Mouse (Mus musculus) olfactory bulb, adult 2 months (tissue): ENCODE data around the gene Prss16. TPM values are rescaled to one million over a fixed set of nuclear protein-coding genes. Genes with fewer than 3 reads are reported as not detected.

Experiments
- H3K27ac ChIP-seq: fragments of 200-500 bp; 2 replicates; pipeline ENCODE4 v1.5.1; 2012; ENCODE audit warnings: low read depth, low read length; ENCODE audit not compliant: insufficient read depth
- H3K4me1 ChIP-seq: fragments of 200-500 bp; 2 replicates; pipeline ENCODE4 v1.6.1; 2012; ENCODE audit warnings: low read length; ENCODE audit not compliant: control insufficient read depth, insufficient read depth
- H3K4me3 ChIP-seq: fragments of 200-500 bp; 2 replicates; pipeline ENCODE4 v1.5.1; 2012; ENCODE audit warnings: mild to moderate bottlenecking, low read depth, low read length, moderate library complexity; ENCODE audit not compliant: insufficient read depth
- CTCF ChIP-seq: fragments of 200-500 bp; IDR thresholded peaks from 2 replicates; pipeline ENCODE4 v1.5.1; 2012; ENCODE audit warnings: low read depth, mild to moderate bottlenecking, low read length, moderate library complexity; ENCODE audit not compliant: insufficient read depth
- POLR2A ChIP-seq: fragments of 200-500 bp; IDR thresholded peaks from 2 replicates; pipeline ENCODE4 v1.6.1; 2012; ENCODE audit warnings: mild to moderate bottlenecking, low read depth, low read length, moderate library complexity; ENCODE audit not compliant: insufficient read depth
- WGBS: fragments of 180-500 bp; shearing (Covaris S2); methylation state at CpG from one replicate; pipeline ENCODE4 v1.1.7; 2018; 5-methylcytosine and 5-hydroxymethylcytosine counted together
- polyA plus RNA-seq: library from polyadenylated mRNA; stranded (reverse); fragments of >200 nt; gene quantifications from 2 replicates; pipeline ENCODE4 v1.2.4, GENCODE M21; 2012; ENCODE audit warnings: low replicate concordance; ENCODE audit not compliant: missing spikeins, insufficient read depth, insufficient read length

Gene Prss16
- polyA plus RNA-seq, 1 experiment: not detected

GRCm38 (mm10) chr13:21999147-21999546 is 10.4 kb downstream of the Prss16 start:
- Histone ChIP-seq H3K4me1 (no peaks in the 10 kb centered on the region), H3K27ac (no peak overlapping the region), H3K4me3 (no peak overlapping the region)
- WGBS: 39% methylated on average over 4 of the region's 4 CpGs
- no peak for TF ChIP-seq CTCF
- TF ChIP-seq POLR2A: no peak

GRCm38 (mm10) chr13:21998412-21998811 is 11.1 kb downstream of the Prss16 start:
- H3K27ac ChIP-seq: no peak overlapping the region
- TF ChIP-seq POLR2A (no peak), CTCF (no peak)
- no peaks in the 10 kb centered on the region for H3K4me1 ChIP-seq
- H3K4me3 ChIP-seq: no peak overlapping the region
- 26% methylated on average over 3 of the region's 3 CpGs for WGBS

GRCm38 (mm10) chr13:21997821-21998220 is 11.7 kb downstream of the Prss16 start:
- Histone ChIP-seq H3K4me3 (no peak overlapping the region), H3K27ac (no peak overlapping the region), H3K4me1 (no peaks in the 10 kb centered on the region)
- no peak for TF ChIP-seq CTCF
- no peak for TF ChIP-seq POLR2A
- WGBS: 8% methylated on average over 4 of the region's 4 CpGs

DNA sequence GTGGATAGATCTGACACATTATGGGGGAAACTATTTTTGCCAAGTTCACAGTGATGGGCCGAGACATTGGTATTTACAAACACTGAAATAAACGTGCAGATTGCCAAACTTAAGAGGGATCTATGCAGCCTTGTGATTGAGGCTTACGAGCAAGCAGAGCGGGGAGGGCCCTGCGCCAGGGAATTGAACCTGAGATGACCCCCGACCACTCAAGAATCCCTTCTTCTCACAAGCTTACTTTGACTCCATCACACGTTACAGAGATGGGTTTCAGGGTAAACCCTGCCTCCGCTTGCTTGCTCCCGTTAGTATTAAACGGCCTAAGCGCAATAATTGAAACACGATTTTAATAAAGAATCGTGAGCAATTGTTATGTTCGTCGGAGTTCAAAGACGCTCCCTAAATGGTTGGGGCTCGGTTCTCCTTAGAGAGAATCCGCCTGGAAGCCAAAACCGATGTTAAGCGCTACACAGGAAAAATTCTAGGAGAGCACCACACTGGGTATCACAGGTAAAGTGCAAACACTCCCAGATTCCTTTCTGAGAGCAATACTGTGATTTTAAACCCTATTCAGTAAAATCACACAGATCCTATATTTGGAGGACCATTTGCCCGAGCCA is 12.2 kb downstream of the Prss16 start:
- WGBS: 7% methylated on average over 21 of the region's 21 CpGs

GRCm38 (mm10) chr13:21996840-21997185 is 12.7 kb downstream of the Prss16 start:
- Histone ChIP-seq H3K27ac (no peak overlapping the region), H3K4me3 (no peak overlapping the region), H3K4me1 (no peaks in the 10 kb centered on the region)
- 5% methylated on average over 13 of the region's 13 CpGs for WGBS
- TF ChIP-seq CTCF (no peak), POLR2A (no peak)

More for the DNA sequence above, 12.2 kb downstream of the Prss16 start:
- TF ChIP-seq CTCF (no peak), POLR2A (no peak)
- Histone ChIP-seq H3K27ac (no peak overlapping the region), H3K4me1 (no peaks in the 10 kb centered on the region), H3K4me3 (no peak overlapping the region)

DNA sequence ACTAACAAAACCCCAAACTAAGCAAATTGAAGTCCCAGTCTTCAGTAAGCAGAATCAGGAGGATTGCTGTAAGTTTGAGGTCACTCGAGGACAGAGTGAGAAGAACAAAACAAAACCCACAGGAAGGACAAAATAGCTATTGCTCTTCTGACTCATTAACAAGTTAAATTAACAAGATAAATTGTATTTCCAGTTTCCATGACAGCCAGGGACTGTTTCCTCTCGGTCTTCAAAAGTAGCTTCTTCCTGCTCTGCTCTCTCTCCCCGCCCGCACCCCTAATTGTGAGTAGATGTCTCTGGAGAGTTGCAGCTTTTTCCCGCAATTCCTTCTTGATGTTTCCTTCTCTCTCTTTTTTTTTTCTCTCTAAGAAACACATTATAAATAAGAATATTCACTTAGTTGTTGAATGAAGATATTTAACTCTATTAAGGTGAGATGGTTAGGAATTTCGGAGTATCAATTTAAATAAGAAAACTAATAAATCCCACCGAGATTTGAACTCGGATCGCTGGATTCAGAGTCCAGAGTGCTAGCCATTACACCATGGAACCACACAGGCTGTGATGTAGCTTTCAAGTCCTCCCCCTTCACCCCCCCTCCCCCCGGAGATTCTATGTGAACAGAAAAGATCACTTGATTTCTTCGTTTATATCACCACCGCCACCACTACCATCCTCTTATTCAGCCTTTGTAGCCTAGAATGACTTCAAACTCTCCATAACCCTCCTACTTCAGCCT is 13.3 kb downstream of the Prss16 start:
- H3K4me3 ChIP-seq: no peak overlapping the region
- 8% methylated on average over 12 of the region's 12 CpGs for WGBS

DNA sequence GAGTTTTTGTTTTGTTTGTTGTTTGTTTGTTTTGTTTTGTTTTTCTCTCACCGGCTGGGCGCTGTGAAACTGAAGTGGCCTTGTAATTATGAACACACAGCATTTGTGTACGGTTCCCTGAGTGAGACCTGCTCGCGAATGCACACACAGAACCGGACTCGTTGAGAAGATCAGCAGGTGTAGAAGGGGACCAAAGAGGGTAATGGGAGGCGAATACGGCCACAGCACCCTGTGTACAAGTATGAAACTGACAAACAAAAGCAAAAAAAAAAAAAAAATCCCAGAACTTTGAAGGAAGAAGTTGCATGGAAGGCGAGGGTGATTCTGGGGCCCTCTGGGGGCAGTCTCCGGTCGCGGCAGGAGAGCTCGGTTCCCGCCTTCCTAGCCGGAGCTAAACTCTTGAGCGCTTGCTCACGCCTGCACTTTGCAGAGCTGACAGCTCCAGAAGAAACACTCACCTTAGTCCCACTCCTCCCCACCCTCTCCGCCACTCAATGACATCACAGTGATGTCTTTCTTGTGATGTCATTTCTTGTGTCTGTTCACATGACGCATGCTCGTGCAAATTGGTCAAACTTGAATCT is 14.1 kb downstream of the Prss16 start:
- 2% methylated on average over 21 of the region's 21 CpGs for WGBS
- H3K4me3 ChIP-seq: no peak overlapping the region
- no peak for TF ChIP-seq CTCF
- no peak for TF ChIP-seq POLR2A
- H3K27ac ChIP-seq: no peak overlapping the region
- H3K4me1 ChIP-seq: no peaks in the 10 kb centered on the region

More for the DNA sequence above, 13.3 kb downstream of the Prss16 start:
- TF ChIP-seq CTCF: no peak
- no peak for TF ChIP-seq POLR2A
- no peaks in the 10 kb centered on the region for H3K4me1 ChIP-seq
- H3K27ac ChIP-seq: no peak overlapping the region

GRCm38 (mm10) chr13:21994896-21995295 is 14.6 kb downstream of the Prss16 start:
- TF ChIP-seq CTCF (no peak), POLR2A (no peak)
- H3K27ac ChIP-seq: no peak overlapping the region
- 13% methylated on average over 8 of the region's 8 CpGs for WGBS
- H3K4me1 ChIP-seq: no peaks in the 10 kb centered on the region
- H3K4me3 ChIP-seq: no peak overlapping the region

- H3K4me3 ChIP-seq: no peak overlapping the region
- no peak overlapping the region for H3K27ac ChIP-seq
- TF ChIP-seq POLR2A: no peak
- no peak for TF ChIP-seq CTCF
- H3K4me1 ChIP-seq: no peaks in the 10 kb centered on the region
- 7% methylated on average over 22 of the region's 22 CpGs for WGBS
These were observed 15.4 kb downstream of the Prss16 start for GRCm38 (mm10) chr13:21993957-21994738.
